Mouse (Mus musculus) B cell, adult 2 months (primary cell): Measurements from ENCODE around the gene Lsm14a.

Experiments
- DNase-seq, 2 experiments: peaks; one replicate each; pipeline ENCODE4 v3.0.0; 2022

Lsm14a gene

DNA sequence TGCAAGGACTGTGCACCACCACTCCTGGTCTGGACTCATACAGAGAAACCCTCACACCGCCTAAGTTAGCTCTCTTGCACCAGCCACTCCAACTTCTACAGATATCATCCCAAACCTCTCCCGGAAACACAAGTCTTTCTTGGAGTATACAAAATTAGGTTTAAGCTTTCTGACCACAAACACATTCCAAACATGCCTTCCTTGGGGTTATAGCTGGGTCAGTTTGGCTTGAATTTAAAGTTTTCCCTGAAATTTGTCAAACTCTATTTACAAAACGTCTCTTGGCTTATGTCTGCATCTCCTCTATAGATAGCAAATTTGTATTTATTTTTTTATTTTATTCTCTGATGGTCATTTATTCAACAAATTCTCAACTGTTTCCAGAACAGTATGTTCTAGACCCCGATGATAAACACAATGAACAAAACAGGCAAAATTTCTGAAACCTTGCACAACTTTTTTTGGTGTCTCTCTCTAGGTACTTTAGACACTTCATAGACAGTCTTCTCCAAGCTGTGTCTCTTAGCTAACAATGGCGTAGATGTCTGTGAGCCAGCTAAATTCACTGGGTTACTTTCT lies 83.8 kb downstream of the Lsm14a start:
- DNase-seq: no peak

DNA sequence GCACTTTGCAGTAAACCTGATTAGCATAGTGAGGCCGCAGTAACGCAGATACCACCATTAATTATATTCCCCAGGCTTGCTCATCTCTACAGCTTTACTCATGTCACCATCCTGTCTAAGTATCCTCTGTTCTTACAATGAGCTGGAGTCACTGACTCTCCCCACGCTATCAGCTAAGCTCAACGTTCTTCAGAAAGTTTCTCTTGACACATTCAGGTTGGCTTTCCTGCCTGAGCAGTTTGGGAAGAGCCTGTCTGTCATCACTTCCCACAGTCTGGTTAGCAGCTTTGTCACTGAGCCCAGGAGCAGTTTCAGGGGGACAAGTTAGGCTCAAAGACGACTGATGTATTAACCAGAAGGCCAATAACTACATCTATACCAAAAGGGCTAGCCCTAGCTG lies 84.5 kb downstream of the Lsm14a start:
- DNase-seq: no peak

DNA sequence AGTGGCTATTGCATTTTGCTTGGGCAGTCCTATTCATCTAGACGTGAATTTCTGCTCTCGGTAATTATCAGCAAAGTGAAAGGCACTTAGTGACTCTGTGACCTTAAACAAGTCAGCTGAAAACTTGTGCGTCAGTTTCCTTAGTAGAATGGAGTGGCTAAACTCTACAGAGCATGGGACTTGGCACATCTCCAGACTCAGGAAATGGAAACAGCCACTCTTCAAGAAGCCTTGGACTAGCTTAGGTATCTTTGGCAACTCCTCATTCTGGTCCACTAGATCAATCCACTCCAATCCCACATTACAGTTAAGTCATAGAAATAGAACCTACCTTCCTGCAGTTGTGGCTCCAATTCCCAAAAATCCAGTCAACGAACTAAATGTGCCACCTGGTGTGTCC lies 87.7 kb downstream of the Lsm14a start:
- no peak for DNase-seq

DNA sequence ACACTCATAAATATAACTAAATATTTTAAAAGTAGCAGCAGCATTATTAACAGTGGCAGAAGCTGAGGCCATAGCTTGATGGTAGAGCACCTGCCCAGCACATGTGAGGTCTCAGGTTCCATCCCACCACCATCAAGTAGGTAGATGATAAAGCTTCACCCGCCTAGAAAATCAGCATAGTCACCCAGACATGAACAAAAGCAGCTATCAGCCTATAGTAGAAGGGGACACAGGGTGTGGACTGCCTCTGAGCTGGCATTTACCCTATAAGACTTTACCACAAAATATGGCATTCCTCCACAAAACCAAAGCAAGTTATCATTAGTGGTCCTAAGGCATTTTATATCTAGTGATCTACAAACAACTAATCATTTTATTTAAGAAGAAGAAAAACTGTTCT lies 90.5 kb downstream of the Lsm14a start:
- DNase-seq: no peak

- DNase-seq: no peak
These were observed 91.2 kb downstream of the Lsm14a start for GRCm38 (mm10) chr7:34301952-34302351.

- no peak for DNase-seq
These were observed 94.3 kb downstream of the Lsm14a start for GRCm38 (mm10) chr7:34298818-34299217.

GRCm38 (mm10) chr7:34296124-34296523 lies 97.0 kb downstream of the Lsm14a start:
- DNase-seq: no peak
